Mouse (Mus musculus): ENCODE measurements around the gene Ephb4. TPM values are rescaled to one million over a fixed set of nuclear protein-coding genes. Genes with fewer than 3 reads are reported as not detected.

Ephb4 gene
- total and polyA plus RNA-seq, 3 experiments, result 0.08 to 0.12 TPM; not detected in 1

DNA sequence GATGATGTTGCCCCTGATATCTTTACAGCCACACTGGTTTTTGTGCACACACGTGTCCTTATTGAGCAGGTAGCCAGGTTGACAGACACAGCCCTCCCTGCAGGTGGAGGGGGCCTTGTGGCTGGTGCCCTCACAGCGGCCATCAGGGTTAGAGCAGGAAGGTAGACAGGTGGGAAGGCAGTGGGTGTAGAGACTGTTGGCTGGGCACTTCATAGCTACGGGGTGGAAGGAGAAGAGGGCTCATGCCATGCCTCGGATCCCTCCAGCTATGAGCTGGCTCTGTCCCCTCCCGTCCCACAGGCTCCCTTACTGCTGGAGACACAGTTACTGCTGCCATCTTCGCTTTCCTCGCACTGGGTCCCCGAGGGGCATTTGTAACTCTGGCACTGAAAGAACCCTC is 41.7 kb downstream of the Ephb4 start:
- H3K4me1 ChIP-seq (ENCODE audit: control insufficient read depth in 1 of 2, insufficient read depth in 2 of 2, low read length in 2 of 2), result no peaks in the 10 kb centered on the region
- no peaks in the 10 kb centered on the region for H3K9me3 ChIP-seq (replicated peaks; ENCODE audit: insufficient read depth, low read length)
- no peak overlapping the region for H3K27ac ChIP-seq (ENCODE audit: control insufficient read depth, low read depth, low read length)
- H3K36me3 ChIP-seq (ENCODE audit: control insufficient read depth in 1 of 2, insufficient read depth in 2 of 2, low read length in 2 of 2), result no peaks in the 10 kb centered on the region
- H3K4me3 ChIP-seq (ENCODE audit: control insufficient read depth in 1 of 2, insufficient read depth in 1 of 2, low read depth in 2 of 2, low read length in 2 of 2), result no peak overlapping the region
- no peaks in the 10 kb centered on the region for H3K79me2 ChIP-seq (ENCODE audit: control insufficient read depth, insufficient read depth, low read length, poor library complexity)
- no peak for DNase-seq (ENCODE audit: low read depth, low spot score)
- H3K27me3 ChIP-seq (ENCODE audit: control insufficient read depth in 1 of 2, insufficient read depth in 2 of 2, low read length in 2 of 2), result peaks cover 3 to 9% of the 10 kb centered on the region in 2 experiments; a peak in 3 of 4 replicates
- H3K9ac ChIP-seq (ENCODE audit: control insufficient read depth, low read depth, low read length, poor library complexity, severe bottlenecking), result no peak overlapping the region
- TF ChIP-seq RAD21 (IDR thresholded peaks at IDR 0.05; ENCODE audit: low read depth, low read length), result no peak

DNA sequence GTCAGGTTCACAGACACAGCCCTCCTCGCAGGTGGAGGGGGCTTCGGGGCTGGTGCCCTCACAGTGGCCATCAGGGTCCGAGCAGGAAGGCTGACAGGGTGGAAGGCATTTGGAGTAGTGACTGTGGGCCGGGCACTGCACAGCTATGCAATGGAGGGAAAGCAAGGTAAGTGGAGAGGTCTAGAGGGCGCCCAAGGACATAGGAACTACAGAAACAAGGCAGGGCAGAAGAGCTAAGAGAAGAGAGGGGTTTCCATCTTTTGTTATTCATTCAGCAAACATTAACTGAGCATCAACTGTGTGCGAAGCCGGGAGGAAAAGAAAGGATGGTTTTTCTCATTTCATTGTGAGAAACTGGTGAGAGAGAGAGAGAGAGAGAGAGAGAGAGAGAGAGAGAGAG is 44.5 kb downstream of the Ephb4 start:
- no peak overlapping the region for H3K9ac ChIP-seq (ENCODE audit: control insufficient read depth, low read depth, low read length, poor library complexity, severe bottlenecking)
- H3K9me3 ChIP-seq (replicated peaks; ENCODE audit: insufficient read depth, low read length), result no peaks in the 10 kb centered on the region
- TF ChIP-seq CHD1 (IDR thresholded peaks at IDR 0.05; ENCODE audit: low read depth, low read length), result no peak
- no peak for TF ChIP-seq ELF1 (IDR thresholded peaks at IDR 0.05; ENCODE audit: low read depth, low read length)
- TF ChIP-seq CHD2 (IDR thresholded peaks at IDR 0.05; ENCODE audit: low read length), result no peak
- TF ChIP-seq E2F4 (IDR thresholded peaks at IDR 0.05; ENCODE audit: borderline replicate concordance, low read depth, low read length), result no peak
- no peak for TF ChIP-seq MAFK (IDR thresholded peaks at IDR 0.05; ENCODE audit: borderline replicate concordance, low read depth, low read length)
- TF ChIP-seq ZNF384 (IDR thresholded peaks at IDR 0.05; ENCODE audit: low read depth, low read length), result no peak
- peaks cover 3 to 11% of the 10 kb centered on the region in 2 experiments; a peak in 3 of 4 replicates for H3K27me3 ChIP-seq (ENCODE audit: control insufficient read depth in 1 of 2, insufficient read depth in 2 of 2, low read length in 2 of 2)
- H3K27ac ChIP-seq (ENCODE audit: control insufficient read depth, low read depth, low read length), result no peak overlapping the region
- no peaks in the 10 kb centered on the region for H3K79me2 ChIP-seq (ENCODE audit: control insufficient read depth, insufficient read depth, low read length, poor library complexity)
- no peaks in the 10 kb centered on the region for H3K4me1 ChIP-seq (ENCODE audit: control insufficient read depth in 1 of 2, insufficient read depth in 2 of 2, low read length in 2 of 2)
- H3K36me3 ChIP-seq (ENCODE audit: control insufficient read depth in 1 of 2, insufficient read depth in 2 of 2, low read length in 2 of 2), result no peaks in the 10 kb centered on the region
- no peak for DNase-seq (ENCODE audit: low read depth, low spot score)
- H3K4me3 ChIP-seq (ENCODE audit: control insufficient read depth in 1 of 2, insufficient read depth in 1 of 2, low read depth in 2 of 2, low read length in 2 of 2), result no peak overlapping the region

DNA sequence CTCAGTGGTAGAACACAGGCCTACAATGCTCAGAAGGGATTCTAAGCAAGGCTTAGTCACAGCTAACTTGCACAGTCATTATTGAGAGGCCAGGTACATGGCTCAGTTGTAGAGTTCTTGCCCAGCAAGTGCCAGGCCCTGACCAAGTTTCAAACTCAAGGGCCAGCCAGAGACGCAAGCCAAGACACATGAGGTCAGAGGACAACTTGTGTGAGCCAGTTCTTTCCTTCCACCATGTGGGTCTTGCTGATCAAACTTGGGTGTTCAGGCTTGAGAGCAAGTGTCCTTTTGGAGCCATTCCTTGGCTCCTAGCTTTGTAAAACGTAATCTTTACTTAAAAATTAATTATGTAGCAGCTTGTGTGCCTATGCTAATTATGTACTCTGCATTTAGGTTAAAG is 54.2 kb downstream of the Ephb4 start:
- Histone ChIP-seq H3K79me2 (ENCODE audit: control insufficient read depth, insufficient read depth, low read length, poor library complexity) (no peaks in the 10 kb centered on the region), H3K36me3 (ENCODE audit: control insufficient read depth in 1 of 2, insufficient read depth in 2 of 2, low read length in 2 of 2) (no peaks in the 10 kb centered on the region), H3K27ac (ENCODE audit: control insufficient read depth, low read depth, low read length) (no peak overlapping the region), H3K4me1 (ENCODE audit: control insufficient read depth in 1 of 2, insufficient read depth in 2 of 2, low read length in 2 of 2) (no peaks in the 10 kb centered on the region), H3K9ac (ENCODE audit: control insufficient read depth, low read depth, low read length, poor library complexity, severe bottlenecking) (no peak overlapping the region), H3K9me3 (replicated peaks; ENCODE audit: insufficient read depth, low read length) (no peaks in the 10 kb centered on the region), H3K4me3 (ENCODE audit: control insufficient read depth in 1 of 2, insufficient read depth in 1 of 2, low read depth in 2 of 2, low read length in 2 of 2) (no peak overlapping the region), H3K27me3 (ENCODE audit: control insufficient read depth in 1 of 2, insufficient read depth in 2 of 2, low read length in 2 of 2) (peaks cover 5 to 7% of the 10 kb centered on the region in 2 experiments; a peak in 3 of 4 replicates)
- no peak for DNase-seq (ENCODE audit: low read depth, low spot score)
- TF ChIP-seq TCF12 (IDR thresholded peaks at IDR 0.05; ENCODE audit: low read depth, low read length), result no peak
- no peak for TF ChIP-seq ETS1 (IDR thresholded peaks at IDR 0.05; ENCODE audit: low read depth, low read length)
- no peak for TF ChIP-seq NRF1 (IDR thresholded peaks at IDR 0.05; ENCODE audit: insufficient read depth, low read depth, low read length, poor library complexity, severe bottlenecking)
- no peak for TF ChIP-seq GABPA (IDR thresholded peaks at IDR 0.05; ENCODE audit: low read depth, low read length)
- no peak for TF ChIP-seq HCFC1 (IDR thresholded peaks at IDR 0.05; ENCODE audit: low read depth, low read length)
- no peak for TF ChIP-seq E2F4 (IDR thresholded peaks at IDR 0.05; ENCODE audit: borderline replicate concordance, low read depth, low read length)
- TF ChIP-seq ZNF384 (IDR thresholded peaks at IDR 0.05; ENCODE audit: low read depth, low read length), result no peak
- no peak for TF ChIP-seq BHLHE40 (IDR thresholded peaks at IDR 0.05; ENCODE audit: borderline replicate concordance, low read depth, low read length)
- no peak for TF ChIP-seq USF1 (IDR thresholded peaks at IDR 0.05; ENCODE audit: low read depth, low read length)
- TF ChIP-seq CTCF (IDR thresholded peaks at IDR 0.05 in 2 of 3, conservative IDR thresholded peaks at IDR 0.05 in 1 of 3; ENCODE audit: control insufficient read depth in 1 of 3, insufficient read depth in 1 of 3, low read depth in 2 of 3, low read length in 3 of 3, poor library complexity in 1 of 3, severe bottlenecking in 1 of 3), result no peak
- TF ChIP-seq MYB (IDR thresholded peaks at IDR 0.05; ENCODE audit: low read depth, low read length), result no peak
- TF ChIP-seq POLR2A (IDR thresholded peaks at IDR 0.05; ENCODE audit: control insufficient read depth in 1 of 2, insufficient read depth in 1 of 2, low read depth in 1 of 2, low read length in 2 of 2, poor library complexity in 1 of 2), result no peak
- no peak for TF ChIP-seq ZKSCAN1 (IDR thresholded peaks at IDR 0.05; ENCODE audit: low read depth, low read length)
- no peak for TF ChIP-seq TBP (IDR thresholded peaks at IDR 0.05; ENCODE audit: low read depth, low read length)
- no peak for TF ChIP-seq MAFK (IDR thresholded peaks at IDR 0.05; ENCODE audit: borderline replicate concordance, low read depth, low read length)
- no peak for TF ChIP-seq MEF2A (IDR thresholded peaks at IDR 0.05; ENCODE audit: extremely low read depth, insufficient replicate concordance, low read depth, low read length, poor library complexity, severe bottlenecking)
- TF ChIP-seq MYC (IDR thresholded peaks at IDR 0.05; ENCODE audit: low read depth, low read length), result no peak
- TF ChIP-seq POLR2AphosphoS2 (IDR thresholded peaks at IDR 0.05; ENCODE audit: low read length), result no peak
- TF ChIP-seq RAD21 (IDR thresholded peaks at IDR 0.05; ENCODE audit: low read depth, low read length), result no peak
- TF ChIP-seq NELFE (IDR thresholded peaks at IDR 0.05; ENCODE audit: low read depth, low read length), result no peak

All from MEL (cell line).